Mouse (Mus musculus) liver, adult 2 months (tissue): ENCODE measurements around the gene Vmn1r232. TPM values are rescaled to one million over a fixed set of nuclear protein-coding genes. Genes with fewer than 3 reads are reported as not detected.

Experiments
- DNase-seq: peaks from one replicate; pipeline ENCODE4 v3.0.0-alpha.2; 2011; ENCODE audit warnings: low read depth, low spot score; ENCODE audit errors: extremely low read depth
- H3K27ac ChIP-seq: fragments of 200-500 bp; replicated peaks from 2 replicates; pipeline ENCODE4 v1.5.1; 2012; ENCODE audit warnings: low read depth, mild to moderate bottlenecking, control low read depth, inconsistent platforms, low read length; ENCODE audit not compliant: insufficient read depth
- H3K27me3 ChIP-seq: fragments of 200-500 bp; 2 replicates; pipeline ENCODE4 v1.6.1; 2012; ENCODE audit warnings: mild to moderate bottlenecking, moderate library complexity, low read length, inconsistent platforms; ENCODE audit not compliant: control insufficient read depth, insufficient read depth
- H3K36me3 ChIP-seq: fragments of 200-500 bp; 2 replicates; pipeline ENCODE4 v1.6.1; 2012; ENCODE audit warnings: low read length, inconsistent platforms; ENCODE audit not compliant: control insufficient read depth, insufficient read depth
- H3K4me1 ChIP-seq: fragments of 200-500 bp; 2 replicates; pipeline ENCODE4 v1.6.1; 2011; ENCODE audit warnings: low read length; ENCODE audit not compliant: control insufficient read depth, insufficient read depth
- H3K4me3 ChIP-seq: fragments of 200-500 bp; 2 replicates; pipeline ENCODE4 v1.5.1; 2011; ENCODE audit warnings: low read depth, mild to moderate bottlenecking, control low read depth, low read length, moderate library complexity; ENCODE audit not compliant: insufficient read depth
- H3K79me2 ChIP-seq: fragments of 200-500 bp; 2 replicates; pipeline ENCODE4 v1.6.1; 2012; ENCODE audit warnings: inconsistent platforms, mild to moderate bottlenecking, low read length, moderate library complexity; ENCODE audit not compliant: control insufficient read depth, insufficient read depth
- H3K9ac ChIP-seq: fragments of 200-500 bp; 2 replicates; pipeline ENCODE4 v1.6.1; 2012; ENCODE audit warnings: low read depth, mild to moderate bottlenecking, control low read depth, inconsistent platforms, low read length
- CTCF ChIP-seq: fragments of 200-500 bp; IDR thresholded peaks from 2 replicates; pipeline ENCODE4 v1.5.1; 2011; ENCODE audit warnings: low read depth, low read length, control low read depth
- POLR2A ChIP-seq: fragments of 200-500 bp; IDR thresholded peaks from 2 replicates; pipeline ENCODE4 v1.6.1; 2011; ENCODE audit warnings: low read length, control low read depth; ENCODE audit not compliant: insufficient read depth; ENCODE audit errors: extremely low read depth
- WGBS: fragments of 180-500 bp; shearing (Covaris S2); methylation state at CpG from one replicate; pipeline ENCODE4 v1.1.7; 2018; 5-methylcytosine and 5-hydroxymethylcytosine counted together
- polyA plus RNA-seq: library from polyadenylated mRNA; depleted of rRNA; stranded (reverse); fragments of >200 nt; gene quantifications from 2 replicates; pipeline ENCODE4 v1.2.3, GENCODE M21; 2012; rRNA removed
- total RNA-seq: library from RNA; depleted of rRNA; stranded (reverse); fragments of >200 nt; gene quantifications from 2 replicates; pipeline ENCODE4 v1.2.3, GENCODE M21; 2014; rRNA removed

Vmn1r232 gene
- total RNA-seq: not detected in 2 replicates
- polyA plus RNA-seq: not detected in 2 replicates

DNA sequence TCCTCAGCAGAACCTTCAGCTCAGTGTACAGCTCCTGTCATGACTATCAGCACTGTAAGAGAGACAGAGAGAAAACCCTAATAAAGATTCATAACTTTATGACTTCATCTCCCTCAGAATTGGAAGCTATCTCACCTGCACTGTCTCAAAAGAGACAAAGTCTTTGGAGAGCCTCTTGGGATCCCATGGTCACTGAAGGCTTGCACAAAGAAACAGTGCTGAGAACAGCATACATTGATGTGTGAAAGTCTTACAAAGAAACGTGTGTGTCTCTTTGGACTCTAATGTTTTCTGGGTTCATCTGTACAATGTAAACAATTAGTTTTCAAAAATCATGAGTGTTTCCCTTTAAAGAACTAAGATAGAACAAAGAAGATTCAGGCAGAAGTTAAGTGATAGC is at the start of gene Vmn1r232:
Gene Vmn1r232 (minus strand): TSS at position 101 of the 400 bp plus-strand sequence.
- Histone ChIP-seq H3K9ac (no peak within 1 kb of the TSS), H3K4me1 (no peaks in the 10 kb centered on the region), H3K4me3 (no peak within 1 kb of the TSS), H3K79me2 (no peaks in the 10 kb centered on the region), H3K36me3 (no peaks in the 10 kb centered on the region), H3K27ac (no peak within 1 kb of the TSS), H3K27me3 (peaks cover 2% of the 10 kb centered on the region; the same call in 1 of the 2 replicates)
- no peak for DNase-seq
- no peak for TF ChIP-seq POLR2A
- TF ChIP-seq CTCF: no peak
- WGBS: 35% methylated on average over 1 of the region's 1 CpGs

- H3K27ac ChIP-seq: no peak overlapping the region
- H3K79me2 ChIP-seq: no peaks in the 10 kb centered on the region
- DNase-seq: no peak
- TF ChIP-seq POLR2A (no peak), CTCF (no peak)
- H3K4me3 ChIP-seq: no peak overlapping the region
- no peaks in the 10 kb centered on the region for H3K27me3 ChIP-seq
- no peaks in the 10 kb centered on the region for H3K4me1 ChIP-seq
- peaks cover 56% of the 10 kb centered on the region for H3K36me3 ChIP-seq
- H3K9ac ChIP-seq: no peak overlapping the region
Observed at GRCm38 (mm10) chr17:20966681-20967080, 47.2 kb upstream of the Vmn1r232 start.

DNA sequence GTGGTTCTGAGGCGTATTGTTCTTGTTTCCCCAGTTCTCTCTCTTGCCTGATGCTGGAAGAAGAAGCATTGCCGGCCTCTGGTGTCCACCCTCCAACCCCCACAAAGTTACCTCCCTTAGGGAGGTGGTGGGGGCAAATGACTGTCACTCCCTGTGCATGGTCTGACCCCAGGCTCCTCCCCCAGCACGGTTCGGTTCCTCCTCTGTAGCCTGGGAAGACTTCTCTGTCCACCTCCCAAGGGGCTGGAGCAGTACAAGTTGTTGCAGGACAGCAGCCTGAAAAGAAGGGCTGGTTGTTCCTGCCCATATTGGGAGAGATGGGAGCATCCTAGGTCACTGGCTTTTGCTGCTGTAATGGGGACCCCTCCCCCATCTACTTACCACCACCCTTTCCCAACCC is 45.9 kb upstream of the Vmn1r232 start:
- TF ChIP-seq CTCF (no peak), POLR2A (no peak)
- H3K4me1 ChIP-seq: no peaks in the 10 kb centered on the region
- no peak for DNase-seq
- H3K79me2 ChIP-seq: no peaks in the 10 kb centered on the region
- H3K27ac ChIP-seq: no peak overlapping the region
- peaks cover 69% of the 10 kb centered on the region for H3K36me3 ChIP-seq
- H3K27me3 ChIP-seq: no peaks in the 10 kb centered on the region
- H3K9ac ChIP-seq: no peak overlapping the region
- no peak overlapping the region for H3K4me3 ChIP-seq
- WGBS: 89% methylated on average over 4 of the region's 4 CpGs

DNA sequence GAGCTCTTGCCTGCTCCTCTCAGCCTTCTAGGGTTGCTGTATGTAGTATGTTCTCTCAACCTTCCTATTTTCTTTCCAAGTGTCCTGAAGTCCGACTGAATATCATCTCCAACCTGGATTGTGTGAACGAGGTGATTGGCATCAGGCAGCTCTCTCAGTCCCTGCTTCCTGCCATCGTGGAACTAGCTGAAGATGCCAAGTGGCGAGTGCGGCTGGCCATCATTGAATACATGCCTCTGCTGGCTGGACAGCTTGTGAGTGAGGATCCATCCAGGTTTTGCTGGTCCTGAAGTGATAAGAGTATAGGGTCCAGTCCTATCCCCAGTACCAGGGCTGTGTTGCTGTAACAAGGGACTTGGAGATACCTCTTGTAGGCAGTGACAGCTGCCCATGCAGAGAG is 40.9 kb upstream of the Vmn1r232 start:
- Histone ChIP-seq H3K36me3 (peaks cover 89% of the 10 kb centered on the region), H3K27ac (no peak overlapping the region), H3K9ac (no peak overlapping the region), H3K27me3 (no peaks in the 10 kb centered on the region), H3K4me3 (no peak overlapping the region), H3K4me1 (no peaks in the 10 kb centered on the region), H3K79me2 (no peaks in the 10 kb centered on the region)
- TF ChIP-seq POLR2A (no peak), CTCF (no peak)
- DNase-seq: no peak
- 94% methylated on average over 5 of the region's 5 CpGs for WGBS

- H3K4me1 ChIP-seq: peaks cover 7% of the 10 kb centered on the region
- DNase-seq: peak; percentile 32
- H3K36me3 ChIP-seq: peaks cover 4% of the 10 kb centered on the region; the same call in 1 of the 2 replicates
- no peak overlapping the region for H3K9ac ChIP-seq
- TF ChIP-seq CTCF (no peak), POLR2A (no peak)
- H3K79me2 ChIP-seq: peaks cover 22% of the 10 kb centered on the region; the same call in 1 of the 2 replicates
- no peak overlapping the region for H3K27ac ChIP-seq
- peak overlapping the region; percentile 18; the same call in 1 of the 2 replicates for H3K4me3 ChIP-seq
- H3K27me3 ChIP-seq: no peaks in the 10 kb centered on the region
Observed at GRCm38 (mm10) chr17:20946636-20947035, 27.1 kb upstream of the Vmn1r232 start.

DNA sequence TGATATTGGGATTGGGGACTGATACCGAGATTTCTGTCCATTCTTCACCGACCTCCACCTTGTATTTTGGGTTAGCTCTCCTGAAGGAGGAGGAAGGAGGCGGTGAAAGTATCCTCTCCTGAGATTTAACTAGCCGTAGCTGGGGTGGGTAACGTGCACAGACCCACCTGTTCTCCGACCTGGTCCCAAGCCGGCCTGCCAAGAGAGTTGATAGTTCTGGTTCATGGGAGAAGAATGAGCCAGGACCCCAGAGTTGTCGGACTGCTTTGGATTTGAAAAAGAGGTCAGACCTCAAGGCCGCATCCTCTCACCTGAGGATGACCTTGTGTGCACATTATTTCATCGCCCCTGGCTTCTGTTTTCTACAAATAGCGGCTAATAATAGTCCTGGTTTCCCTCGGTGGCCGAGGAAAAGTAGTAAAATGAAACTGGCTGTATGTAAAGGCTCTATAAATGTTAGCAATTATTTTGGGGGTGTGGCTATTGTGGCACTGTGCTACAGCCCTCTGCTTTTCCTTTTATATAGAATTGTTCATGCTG is 26.6 kb upstream of the Vmn1r232 start:
- DNase-seq: peak; percentile 17
- Histone ChIP-seq H3K79me2 (peaks cover 22% of the 10 kb centered on the region; the same call in 1 of the 2 replicates), H3K27ac (peak overlapping the region; percentile 47; the same call in 1 of the 2 replicates), H3K4me1 (peaks cover 7% of the 10 kb centered on the region), H3K27me3 (no peaks in the 10 kb centered on the region), H3K9ac (peak overlapping the region; percentile 81), H3K36me3 (peaks cover 2% of the 10 kb centered on the region; the same call in 1 of the 2 replicates), H3K4me3 (peak overlapping the region; percentile 76)
- TF ChIP-seq CTCF (no peak), POLR2A (no peak)
- under 1% methylated on average over 13 of the region's 13 CpGs for WGBS
